Mouse (Mus musculus): ENCODE results near the gene Vmn1r130. TPM values are rescaled to one million over a fixed set of nuclear protein-coding genes. Genes with fewer than 3 reads are reported as not detected.
"Not testable (repeated sequence)": the region's sequence is repeated elsewhere in the genome, so short reads cannot be mapped to it uniquely, and the experiment has no call there.

The Vmn1r130 gene
- polyA plus RNA-seq (2014; fragmentation: Nextera tagmentation; extraction: Ambion mirVana) = not detected in 2 replicates

DNA sequence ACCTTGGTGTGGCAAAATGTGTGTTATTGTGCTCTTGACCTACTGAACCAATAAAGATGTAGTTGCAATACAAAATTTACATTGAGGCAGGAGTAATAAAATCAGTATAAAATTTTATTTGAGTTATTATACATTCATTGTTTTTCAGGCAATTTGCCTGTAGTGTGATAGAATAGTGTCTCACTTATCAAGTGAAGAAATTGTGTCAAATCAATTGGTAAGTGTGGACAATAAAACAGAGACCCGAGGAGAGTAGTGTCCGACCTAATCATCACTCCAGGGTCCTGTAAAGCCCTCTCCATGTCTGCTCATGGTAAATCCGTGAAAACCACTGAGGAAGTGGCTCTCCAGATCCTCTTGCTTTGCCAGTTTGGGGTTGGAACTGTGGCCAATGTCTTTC, at the start of gene Vmn1r130:
TSS of gene Vmn1r130 (plus strand) at position 301 of the 400 bp plus-strand sequence.
- H3K27ac ChIP-seq (ENCODE audit: low read depth, low read length); DNase-seq (ENCODE audit: low spot score, missing footprints); H3K9ac ChIP-seq (ENCODE audit: low read length); H3K4me1 ChIP-seq (ENCODE audit: control insufficient read depth, insufficient read depth, low read length); H3K4me2 ChIP-seq; H3K9me3 ChIP-seq (ENCODE audit: control insufficient read depth, low read length); H3K27me3 ChIP-seq (ENCODE audit: control insufficient read depth, insufficient read depth, low read length); H3K36me3 ChIP-seq (ENCODE audit: control insufficient read depth, insufficient read depth, low read length); ATAC-seq (ENCODE audit: low FRiP score); H3K4me3 ChIP-seq (ENCODE audit: low read depth, low read length): not testable (repeated sequence)
- no CpG with 5 or more reads among the region's 3 CpGs for WGBS

DNA sequence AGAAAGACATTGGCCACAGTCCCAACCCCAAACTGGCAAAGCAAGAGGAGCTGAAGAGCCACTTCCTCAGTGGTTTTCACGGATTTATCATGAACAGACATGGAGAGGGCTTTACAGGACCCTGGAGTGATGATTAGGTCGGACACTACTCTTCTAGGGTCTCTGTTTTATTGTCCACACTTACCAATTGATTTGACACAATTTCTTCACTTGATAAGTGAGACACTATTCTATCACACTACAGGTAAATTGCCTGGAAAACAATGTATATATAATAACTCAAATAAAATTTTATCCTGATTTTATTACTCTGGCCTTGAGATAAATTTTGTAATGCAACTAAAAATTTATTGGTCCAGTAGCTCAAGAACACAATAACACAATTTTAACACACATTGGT, 34.4 kb downstream of the Vmn1r130 start, which contains the start of gene Vmn1r131:
TSS of gene Vmn1r131 (minus strand) at position 101 of the 400 bp plus-strand sequence.
- not testable (repeated sequence) for H3K27me3 ChIP-seq (ENCODE audit: control insufficient read depth, insufficient read depth, low read length); H3K27ac ChIP-seq (ENCODE audit: low read depth, low read length); H3K4me3 ChIP-seq (ENCODE audit: low read depth, low read length); H3K36me3 ChIP-seq (ENCODE audit: control insufficient read depth, insufficient read depth, low read length); H3K9ac ChIP-seq (ENCODE audit: low read length); H3K4me1 ChIP-seq (ENCODE audit: control insufficient read depth, insufficient read depth, low read length); H3K4me2 ChIP-seq; H3K9me3 ChIP-seq (ENCODE audit: control insufficient read depth, low read length); ATAC-seq (ENCODE audit: low FRiP score); DNase-seq (ENCODE audit: low spot score, missing footprints)
- no CpG with 5 or more reads among the region's 2 CpGs for WGBS

Other genes starting within 250 kb of the Vmn1r130 start
- gene Vmn1r125, start 239.6 kb upstream of the Vmn1r130 start, polyA plus RNA-seq (2014; fragmentation: Nextera tagmentation; extraction: Ambion mirVana) = not detected in 2 replicates
- gene Vmn1r126, start 210.3 kb upstream of the Vmn1r130 start, polyA plus RNA-seq (2014; fragmentation: Nextera tagmentation; extraction: Ambion mirVana) = not detected in 2 replicates
- gene Vmn1r127, start 191.9 kb upstream of the Vmn1r130 start, polyA plus RNA-seq (2014; fragmentation: Nextera tagmentation; extraction: Ambion mirVana) = not detected in 2 replicates
- not detected in 2 replicates for gene Vmn1r128, start 162.4 kb upstream of the Vmn1r130 start, polyA plus RNA-seq (2014; fragmentation: Nextera tagmentation; extraction: Ambion mirVana)
- gene Vmn1r129, start 150.5 kb upstream of the Vmn1r130 start, polyA plus RNA-seq (2014; fragmentation: Nextera tagmentation; extraction: Ambion mirVana) = not detected in 2 replicates
- not detected in 2 replicates for gene Gm6882, start 79.0 kb upstream of the Vmn1r130 start, polyA plus RNA-seq (2014; fragmentation: Nextera tagmentation; extraction: Ambion mirVana)
- not detected in 2 replicates for gene Vmn1r131, start 34.3 kb downstream of the Vmn1r130 start, polyA plus RNA-seq (2014; fragmentation: Nextera tagmentation; extraction: Ambion mirVana)
- gene Vmn1r132, start 102.3 kb downstream of the Vmn1r130 start, polyA plus RNA-seq (2014; fragmentation: Nextera tagmentation; extraction: Ambion mirVana) = not detected in 2 replicates
- gene Gm4175, start 249.7 kb downstream of the Vmn1r130 start, polyA plus RNA-seq (2014; fragmentation: Nextera tagmentation; extraction: Ambion mirVana) = not detected in 2 replicates